Mouse (Mus musculus): ENCODE data around the gene Cyp2b9. TPM values are rescaled to one million over a fixed set of nuclear protein-coding genes. Genes with fewer than 3 reads are reported as not detected.
"Not testable (repeated sequence)": the region's sequence is repeated elsewhere in the genome, so short reads cannot be mapped to it uniquely, and the experiment has no call there.

Cyp2b9 gene
- total RNA-seq (2015) (not detected in 2 replicates), total RNA-seq (2017) (not detected in 2 replicates)

GRCm38 (mm10) chr7:26173111-26173510, at the start of gene Cyp2b9:
Gene Cyp2b9 (plus strand): TSS chr7:26173411.
- ATAC-seq (replicated peaks; ENCODE audit: poor library complexity): not testable (repeated sequence)

- not testable (repeated sequence) for ATAC-seq (replicated peaks; ENCODE audit: poor library complexity)
Observed at GRCm38 (mm10) chr7:26139623-26140022, 33.6 kb upstream of the Cyp2b9 start.

- not testable (repeated sequence) for ATAC-seq (replicated peaks; ENCODE audit: poor library complexity)
Observed at GRCm38 (mm10) chr7:26143657-26144056, 29.6 kb upstream of the Cyp2b9 start.

GRCm38 (mm10) chr7:26168765-26169536, 4.3 kb upstream of the Cyp2b9 start:
- ATAC-seq (replicated peaks; ENCODE audit: poor library complexity): peak; percentile 63; the same call in 1 of the 2 replicates

- ATAC-seq (replicated peaks; ENCODE audit: poor library complexity): no peak
Observed at GRCm38 (mm10) chr7:26201083-26201482, 27.9 kb downstream of the Cyp2b9 start.

GRCm38 (mm10) chr7:26260034-26260433, 86.8 kb downstream of the Cyp2b9 start, which contains the start of gene Vmn1r184:
Gene Vmn1r184 (plus strand): TSS chr7:26260334.
- ATAC-seq (replicated peaks; ENCODE audit: poor library complexity): not testable (repeated sequence)

Other genes with a start within 250 kb of the Cyp2b9 start
- gene Cyp2b13, start 111.9 kb upstream of the Cyp2b9 start, total RNA-seq (2015): not detected in 2 replicates
- not detected in 2 replicates for gene Cyp2b13, start 111.9 kb upstream of the Cyp2b9 start, total RNA-seq (2017)
- not detected in 2 replicates for gene Vmn1r184, start 86.9 kb downstream of the Cyp2b9 start, total RNA-seq (2015)
- gene Vmn1r184, start 86.9 kb downstream of the Cyp2b9 start, total RNA-seq (2017): not detected in 2 replicates
- not detected in 2 replicates for gene Cyp2a4, start 133.8 kb downstream of the Cyp2b9 start, total RNA-seq (2015)
- gene Cyp2a4, start 133.8 kb downstream of the Cyp2b9 start, total RNA-seq (2017): not detected in 2 replicates
- gene Nlrp9c, start 230.3 kb downstream of the Cyp2b9 start, total RNA-seq (2015): not detected in 2 replicates
- gene Nlrp9c, start 230.3 kb downstream of the Cyp2b9 start, total RNA-seq (2017): not detected in 2 replicates